Mouse (Mus musculus) frontal cortex, postnatal 36 days (tissue): ENCODE results near the gene Mesp2.

Experiments used
- DNase-seq, 2 experiments: peaks; one replicate each; pipeline ENCODE4 v3.0.0; 2022; ENCODE audit warnings: low spot score in 2 of 2

Gene Mesp2

DNA sequence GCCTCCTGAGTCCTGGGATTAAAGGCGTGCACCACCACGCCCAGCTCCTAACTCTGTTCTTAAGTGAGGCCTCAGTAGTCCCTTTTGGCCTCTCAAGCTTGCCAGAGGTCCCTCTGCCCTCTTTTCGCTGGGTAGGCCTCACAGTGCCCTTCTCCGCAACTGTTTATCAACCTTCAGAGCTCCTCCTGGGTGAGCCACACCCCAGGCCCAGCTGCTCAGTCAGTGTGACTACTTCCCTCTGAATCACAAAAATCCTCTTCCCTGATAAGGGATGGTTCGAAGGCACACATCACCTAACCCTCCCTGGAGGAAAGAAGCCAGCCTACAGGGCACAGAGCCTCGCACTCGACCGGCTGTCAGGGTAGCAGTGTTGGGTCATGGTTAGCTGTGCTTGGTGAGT is 51.3 kb downstream of the Mesp2 start:
- no peak for DNase-seq
